ENCODE assay signal across 28 mouse cellular contexts in the genomic region with DNA sequence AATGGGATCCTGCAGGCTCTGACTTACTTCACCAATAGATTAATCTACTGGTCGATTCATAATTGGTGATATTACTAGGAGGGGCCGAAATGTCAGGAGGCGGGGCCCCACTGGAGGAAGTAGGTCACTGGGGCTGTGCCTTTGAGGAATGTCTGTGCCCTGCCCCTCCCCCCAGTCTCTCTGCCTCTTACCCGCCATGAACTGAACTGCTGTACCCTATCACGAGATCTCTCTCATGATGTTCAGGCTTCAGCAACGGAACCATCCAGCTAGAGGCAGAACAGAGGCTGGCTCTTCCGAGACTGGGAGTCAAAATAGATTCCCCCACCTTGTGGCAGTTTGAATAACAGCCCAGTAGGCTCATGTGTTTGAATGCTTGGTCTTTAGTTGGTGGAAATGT.
"Had no signal": no experiment of that assay in that cellular context is flagged by ENCODE, and none has a peak within 500 bp of the region (broad histone marks: within the 10 kb centered on the region; RNA-seq: fewer than 3 reads in every experiment).

No protein-coding gene starts in this region.

- H3K4me3 ChIP-seq: limb, embryonic 10.5 days; limb, embryonic 12.5 days; limb, embryonic 13.5 days; limb, embryonic 15.5 days; liver, embryonic 12.5 days; liver, embryonic 13.5 days; liver, embryonic 15.5 days; lung, embryonic 15.5 days; midbrain, embryonic 10.5 days; midbrain, embryonic 12.5 days; midbrain, embryonic 13.5 days; midbrain, embryonic 15.5 days; myocyte had no signal

- H3K9ac ChIP-seq: limb, embryonic 12.5 days; limb, embryonic 13.5 days; limb, embryonic 15.5 days; liver, embryonic 12.5 days; liver, embryonic 13.5 days; liver, embryonic 14.5 days; liver, embryonic 15.5 days; liver, postnatal 0 days; lung, embryonic 14.5 days; lung, embryonic 15.5 days; midbrain, embryonic 12.5 days; midbrain, embryonic 13.5 days; midbrain, embryonic 15.5 days had no signal

- DNase-seq: left cerebral cortex, postnatal 4 days; liver; liver, embryonic 13.5 days; liver, postnatal 0 days; lung, adult 18-20 months; lung, adult 2 months; lung, embryonic 14.5 days; lung, postnatal 10 days; lung, postnatal 14 days; lung, postnatal 36 days; midbrain, embryonic 14.5 days had no signal

- H3K27ac ChIP-seq: limb, embryonic 10.5 days; limb, embryonic 12.5 days; limb, embryonic 13.5 days; limb, embryonic 15.5 days; liver, embryonic 12.5 days; liver, embryonic 13.5 days; liver, embryonic 14.5 days; liver, embryonic 15.5 days; lung, embryonic 15.5 days; macrophage; midbrain, embryonic 10.5 days; midbrain, embryonic 12.5 days; midbrain, embryonic 13.5 days; midbrain, embryonic 15.5 days had no signal

- H3K36me3 ChIP-seq: limb, embryonic 10.5 days; limb, embryonic 12.5 days; limb, embryonic 13.5 days; limb, embryonic 15.5 days; liver, embryonic 12.5 days; liver, embryonic 13.5 days; liver, embryonic 15.5 days; lung, embryonic 15.5 days; midbrain, embryonic 10.5 days; midbrain, embryonic 12.5 days; midbrain, embryonic 13.5 days; midbrain, embryonic 15.5 days had no signal

- H3K4me2 ChIP-seq: limb, embryonic 12.5 days; limb, embryonic 13.5 days; limb, embryonic 15.5 days; liver, embryonic 11.5 days; liver, embryonic 12.5 days; liver, embryonic 13.5 days; liver, embryonic 15.5 days; lung, embryonic 14.5 days; lung, embryonic 15.5 days; midbrain, embryonic 11.5 days; midbrain, embryonic 12.5 days; midbrain, embryonic 13.5 days; midbrain, embryonic 15.5 days had no signal

- H3K4me1 ChIP-seq: limb, embryonic 12.5 days; limb, embryonic 13.5 days; limb, embryonic 15.5 days; lung, embryonic 15.5 days had no signal

- H3K27me3 ChIP-seq: limb, embryonic 12.5 days; limb, embryonic 15.5 days; liver, embryonic 12.5 days; liver, embryonic 13.5 days; liver, embryonic 15.5 days; lung, embryonic 15.5 days; midbrain, embryonic 12.5 days; midbrain, embryonic 13.5 days; midbrain, embryonic 15.5 days had no signal

- ATAC-seq: liver, embryonic 12.5 days; liver, postnatal 0 days; lung, postnatal 0 days; midbrain, embryonic 13.5 days; midbrain, embryonic 15.5 days had no signal

- H3K9me3 ChIP-seq: limb, embryonic 10.5 days; limb, embryonic 12.5 days; limb, embryonic 15.5 days; liver, embryonic 12.5 days; liver, embryonic 13.5 days; liver, embryonic 15.5 days; lung, embryonic 15.5 days; midbrain, embryonic 10.5 days; midbrain, embryonic 12.5 days; midbrain, embryonic 13.5 days; midbrain, embryonic 15.5 days had no signal
